Mouse (Mus musculus) cerebellum, postnatal 4 days (tissue): ENCODE results near the gene Sgce.

Experiments
- DNase-seq, 2 experiments: peaks; one replicate each; pipeline ENCODE4 v3.0.0; 2022; ENCODE audit warnings: low spot score in 2 of 2, mixed read lengths in 1 of 2

The Sgce gene

GRCm38 (mm10) chr6:4647351-4647750, 99.7 kb downstream of the Sgce start:
- no peak for DNase-seq

GRCm38 (mm10) chr6:4642068-4642467, 104.9 kb downstream of the Sgce start:
- no peak for DNase-seq

GRCm38 (mm10) chr6:4634804-4635203, 112.2 kb downstream of the Sgce start:
- no peak for DNase-seq

GRCm38 (mm10) chr6:4633189-4633588, 113.8 kb downstream of the Sgce start:
- DNase-seq, result no peak

- no peak for DNase-seq
These were observed 115.5 kb downstream of the Sgce start for GRCm38 (mm10) chr6:4631464-4631863.
